Mouse (Mus musculus) adrenal gland, adult 2 months (tissue): ENCODE results near the gene Sftpd. TPM values are rescaled to one million over a fixed set of nuclear protein-coding genes. Genes with fewer than 3 reads are reported as not detected.

Experiments
- DNase-seq: peaks from one replicate; pipeline ENCODE4 v3.0.0; 2021
- long read RNA-seq: library from polyadenylated mRNA; stranded (forward); transcript quantifications from one replicate; pipeline ENCODE4 v2.0.0, GENCODE M21; 2021
- polyA plus RNA-seq: library from polyadenylated mRNA; depleted of rRNA; stranded (reverse); fragments of >200 nt; gene quantifications from 2 replicates; pipeline ENCODE4 v1.2.3, GENCODE M21; 2012; rRNA removed
- total RNA-seq, 2 experiments: library from RNA; stranded (reverse); gene quantifications; 2 replicates each; pipeline ENCODE4 v1.2.3; 2021

Sftpd gene
- total RNA-seq = not detected
- polyA plus RNA-seq = not detected in 2 replicates
- long read RNA-seq = 0 reads

DNA sequence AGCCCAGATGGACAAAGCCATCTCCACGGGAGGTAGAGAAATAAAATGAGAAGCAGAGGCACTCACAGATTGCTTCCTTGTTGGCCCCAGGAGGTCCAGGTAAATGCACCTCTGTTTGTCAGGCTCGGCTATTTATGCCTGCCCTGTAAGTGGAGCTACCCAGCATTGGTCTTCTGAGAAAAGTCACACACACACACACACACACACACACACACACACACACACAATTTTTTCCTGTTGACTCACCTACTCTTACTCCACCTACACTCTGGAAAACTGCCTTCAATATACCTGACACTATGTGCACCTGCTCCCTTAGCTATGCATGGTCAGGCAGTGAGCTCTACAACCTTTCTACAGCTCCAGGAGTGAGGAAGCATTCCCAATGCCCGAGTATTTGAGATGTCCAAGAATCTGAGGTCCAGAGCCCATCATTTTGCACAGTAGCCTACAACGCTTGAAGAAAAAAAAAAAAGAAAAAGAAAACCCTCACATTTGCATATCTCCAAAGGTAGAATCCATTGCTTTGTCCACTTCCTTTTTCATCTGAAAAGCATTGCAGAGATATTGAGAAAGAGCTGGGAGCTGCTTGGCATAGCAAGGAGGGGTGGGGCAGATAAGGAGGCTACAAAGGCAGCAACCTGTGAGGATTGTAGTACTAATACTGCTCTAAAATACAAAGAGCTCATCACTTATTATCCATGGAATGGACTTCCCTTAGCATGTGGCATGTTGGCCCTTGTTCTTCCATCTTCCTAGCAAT is at the start of gene Sftpd:
Gene Sftpd, minus strand, starts transcription at position 91 of the 763 bp plus-strand sequence.
- no peak for DNase-seq

DNA sequence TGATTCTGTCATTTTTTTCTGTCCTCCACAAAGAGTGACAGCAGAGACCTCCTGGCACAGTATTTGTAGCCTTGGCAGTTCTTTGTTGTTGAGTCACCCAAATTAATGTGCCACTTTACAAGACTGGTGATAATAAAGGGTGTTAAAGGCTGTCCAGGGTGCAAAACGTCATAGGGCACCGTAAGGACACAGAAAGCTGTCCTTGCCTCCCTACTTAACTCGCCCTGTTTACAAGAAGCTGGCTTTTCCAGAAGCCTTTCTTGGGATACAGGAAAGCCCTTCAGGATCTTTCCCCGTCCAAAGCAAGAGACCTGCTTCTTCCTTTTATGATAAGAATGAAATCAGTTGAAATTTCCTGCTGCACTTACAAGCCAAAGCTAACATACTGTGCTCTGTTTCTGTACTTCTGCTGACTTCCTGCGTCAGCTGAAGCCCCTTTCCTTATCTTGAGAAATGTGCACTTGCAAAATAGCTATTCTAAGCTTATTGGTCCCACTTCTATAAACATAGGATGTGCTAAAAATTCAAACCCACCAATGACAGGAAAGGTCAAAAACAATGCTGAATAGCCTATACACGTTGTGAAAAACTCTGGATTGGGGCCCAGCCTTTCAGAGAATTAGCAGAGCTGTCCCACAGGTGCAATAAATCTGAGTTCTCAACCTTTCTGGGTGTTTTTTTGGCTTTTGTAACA is 13.2 kb upstream of the Sftpd start:
- peak; percentile 3 for DNase-seq

DNA sequence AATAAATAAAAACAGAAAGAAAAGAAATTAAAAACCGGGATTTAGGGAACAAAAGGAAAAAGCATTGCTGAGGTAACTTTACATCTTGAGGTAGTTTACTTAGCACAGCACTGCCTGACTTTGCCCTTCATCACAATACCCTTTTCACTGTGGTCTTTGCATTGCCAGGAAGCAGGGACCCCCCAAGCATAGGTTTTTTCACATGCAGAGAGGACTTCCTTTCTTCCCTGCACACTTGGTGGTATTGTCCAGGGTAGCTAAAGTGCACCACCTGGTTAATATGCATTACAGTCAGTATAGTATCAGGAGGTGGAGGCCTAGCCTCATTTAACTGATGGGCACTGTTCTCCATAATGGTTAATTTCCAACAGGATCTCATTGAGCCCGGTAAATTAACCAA is 4.5 kb upstream of the Sftpd start:
- no peak for DNase-seq

DNA sequence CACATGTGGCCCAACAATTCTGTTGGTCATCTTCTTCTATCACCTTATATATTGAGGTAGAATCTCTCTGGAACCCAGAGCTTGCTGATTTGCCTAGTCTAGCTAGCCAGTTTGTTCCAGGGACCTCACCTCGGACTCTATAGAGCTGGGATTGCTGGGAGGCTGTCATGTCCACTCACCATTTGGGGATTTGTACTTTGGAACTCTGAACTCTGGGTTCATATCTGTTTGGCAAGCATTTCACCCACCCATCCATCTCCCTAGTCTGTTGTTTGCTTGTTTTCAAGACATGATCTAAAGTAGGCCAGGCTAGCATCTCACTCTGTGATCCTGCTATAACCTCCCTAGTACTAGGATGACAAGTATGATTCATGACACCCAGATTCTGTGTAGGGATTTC is 10.1 kb downstream of the Sftpd start:
- no peak for DNase-seq

DNA sequence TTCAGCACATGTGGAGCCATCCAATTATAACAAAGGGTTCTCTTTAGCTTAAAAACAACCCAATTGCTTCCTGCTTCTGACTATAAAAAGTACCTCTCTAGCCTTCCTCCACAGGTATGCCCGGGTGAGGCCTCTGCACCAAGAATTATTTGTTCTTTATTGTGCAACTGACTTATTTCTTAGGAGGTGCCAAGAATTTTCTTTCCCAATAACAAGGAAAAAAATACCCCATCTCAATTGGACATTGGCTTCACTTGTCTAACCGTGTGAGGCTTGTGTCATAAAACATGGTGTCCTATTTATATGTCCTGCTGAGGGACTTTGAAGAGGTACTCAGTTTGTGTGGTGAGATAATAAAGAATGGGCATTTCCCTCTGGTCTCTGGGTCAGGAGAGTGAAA is 14.4 kb downstream of the Sftpd start:
- no peak for DNase-seq

DNA sequence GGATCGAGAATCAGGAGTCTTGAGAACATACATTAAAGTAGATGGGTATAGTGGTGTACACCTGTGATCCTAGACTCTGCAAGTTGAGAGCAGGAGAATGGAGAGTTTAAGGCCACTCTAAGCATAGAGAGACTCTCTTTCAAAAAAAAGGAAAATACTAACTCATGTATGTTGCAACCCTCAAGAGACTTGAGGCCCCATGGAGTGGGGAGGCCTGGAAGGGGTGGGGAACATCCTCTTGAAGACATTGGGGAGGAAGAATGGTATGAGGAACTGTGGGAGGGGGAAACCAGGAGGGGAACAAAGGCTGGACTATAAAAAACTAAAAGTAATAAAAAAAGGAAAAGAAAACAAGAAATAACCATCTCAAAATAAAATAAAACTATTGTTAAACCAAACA is 16.4 kb downstream of the Sftpd start:
- no peak for DNase-seq

DNA sequence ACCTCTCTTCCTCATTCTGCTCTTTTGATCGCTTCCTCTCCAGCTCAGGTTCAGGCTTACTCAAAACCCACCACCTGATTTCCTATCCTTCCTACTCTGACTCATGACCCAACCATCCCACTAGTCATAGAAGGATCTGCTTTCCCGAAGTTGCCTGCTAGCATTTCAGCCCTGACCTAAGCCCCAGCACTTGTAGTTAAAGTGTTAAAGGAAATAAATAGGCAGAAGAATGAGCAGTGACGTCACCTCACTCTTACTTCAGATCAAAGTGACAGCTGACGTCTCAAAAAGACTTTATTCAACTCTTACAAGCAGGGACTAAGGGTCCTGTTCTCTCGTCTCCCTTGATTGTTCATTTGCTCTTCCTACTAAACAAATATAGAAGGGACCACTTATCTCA is 17.7 kb downstream of the Sftpd start:
- DNase-seq = no peak

DNA sequence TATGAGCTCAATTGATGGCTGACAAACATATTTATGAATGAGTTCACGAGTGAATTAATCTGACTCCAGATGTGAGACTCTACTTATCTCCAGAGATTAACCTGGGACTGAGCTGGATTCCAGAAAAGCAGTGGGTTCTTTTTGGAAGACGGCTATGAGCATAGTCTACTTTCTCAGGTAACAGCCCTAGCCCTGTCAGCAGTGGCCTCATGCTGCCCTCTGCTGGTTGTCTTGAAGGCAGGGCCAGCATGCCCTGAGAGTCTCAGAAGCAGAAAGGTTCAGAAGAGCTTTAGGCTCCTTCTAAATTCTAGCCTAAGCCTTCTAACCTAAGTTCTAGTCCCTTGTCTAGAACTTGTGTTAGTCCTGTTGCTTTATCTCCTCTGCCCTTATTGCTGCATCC is 22.3 kb downstream of the Sftpd start:
- DNase-seq = peak; percentile 58

DNA sequence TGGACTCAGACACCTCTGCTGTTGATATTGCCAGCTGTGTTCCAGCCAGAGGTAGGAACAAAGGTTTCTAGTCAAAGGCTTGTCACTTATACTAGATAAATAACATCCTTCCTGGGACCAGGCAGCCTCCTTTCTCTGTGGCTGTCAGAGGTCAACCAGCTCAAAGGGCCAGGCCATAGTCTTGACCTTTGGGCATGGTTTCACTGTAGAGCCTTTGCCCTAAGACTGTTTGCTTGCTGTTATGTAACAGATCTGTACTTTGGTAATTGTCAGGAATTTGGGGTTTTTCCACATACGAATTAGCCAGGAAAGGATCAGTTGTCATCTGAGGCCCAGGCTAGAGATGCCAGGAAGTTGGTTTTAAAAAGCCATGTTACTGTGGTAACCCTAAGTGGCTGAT is 24.2 kb downstream of the Sftpd start:
- DNase-seq = peak; percentile 20

DNA sequence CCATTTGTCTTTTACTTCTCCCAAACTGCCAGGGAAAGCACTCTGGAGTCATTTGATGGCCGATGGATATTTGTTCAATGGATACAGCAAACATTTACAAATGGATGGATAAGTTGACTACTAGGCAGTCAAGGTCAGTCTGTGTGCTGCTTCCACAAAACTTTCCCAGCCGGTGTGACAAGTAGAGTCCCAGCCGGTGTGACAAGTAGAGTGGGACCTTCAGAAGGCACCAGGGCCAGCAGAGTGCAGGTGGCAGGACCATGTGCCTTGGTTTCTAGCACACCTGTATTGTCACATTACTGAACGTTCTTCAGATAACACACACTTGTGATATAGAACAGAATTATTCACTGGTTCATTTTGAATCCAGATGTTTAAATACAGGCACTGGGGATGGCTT is 24.9 kb downstream of the Sftpd start:
- no peak for DNase-seq

DNA sequence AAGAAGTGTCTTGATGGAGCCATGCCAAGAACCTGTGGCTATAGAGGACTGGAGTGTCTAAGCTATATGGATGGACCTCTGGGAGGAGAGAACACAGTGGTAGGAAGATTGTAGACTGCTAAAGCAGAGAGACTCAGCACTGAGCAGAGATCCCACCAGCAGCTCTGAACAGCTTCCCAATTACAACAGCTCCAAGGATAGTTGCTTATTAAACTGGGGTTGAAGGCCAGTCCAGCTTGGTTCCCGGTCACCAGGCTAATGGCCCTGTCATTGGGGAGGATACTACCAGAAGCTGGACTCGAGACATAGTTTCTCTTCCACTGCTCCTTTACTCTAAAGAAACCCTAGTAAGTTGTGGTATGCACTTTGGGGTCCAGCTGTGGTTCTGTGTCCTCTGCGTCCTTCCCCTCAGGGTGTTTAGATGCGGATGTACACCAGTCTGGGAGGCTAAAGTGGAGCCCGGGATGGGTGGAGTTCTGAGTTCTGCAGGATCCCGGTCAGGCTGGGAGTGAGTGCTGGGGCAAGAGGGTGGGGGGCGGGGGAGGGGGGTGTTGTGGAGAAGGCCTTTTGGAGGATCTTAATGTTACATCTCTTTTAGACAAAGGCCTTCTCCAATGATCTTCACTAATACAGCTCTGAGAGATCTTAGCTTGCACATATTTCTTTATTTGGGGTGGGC is 33.6 kb downstream of the Sftpd start, which contains the start of gene Mbl1:
Gene Mbl1, plus strand, starts transcription at position 239 of the 679 bp plus-strand sequence.
- no peak for DNase-seq

DNA sequence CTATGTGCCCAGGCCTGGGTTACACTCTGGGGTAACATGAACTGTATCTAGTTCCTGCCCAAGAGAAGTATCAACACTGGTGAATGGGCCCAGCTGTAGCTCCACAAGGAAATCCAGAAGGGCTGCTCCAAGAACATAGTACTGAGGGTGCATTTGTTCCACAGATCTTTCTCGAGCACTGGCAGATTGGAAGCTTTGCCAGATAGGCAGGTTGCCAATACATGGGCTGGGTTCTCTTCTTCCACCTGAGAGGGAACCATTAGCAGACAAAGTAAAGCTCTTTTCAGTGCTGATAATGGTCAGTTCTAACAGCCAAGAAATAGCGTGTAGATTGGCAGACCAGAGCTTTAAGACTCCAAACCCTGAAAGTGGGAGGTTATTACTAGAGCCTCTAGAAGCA is 37.6 kb downstream of the Sftpd start:
- DNase-seq = no peak

DNA sequence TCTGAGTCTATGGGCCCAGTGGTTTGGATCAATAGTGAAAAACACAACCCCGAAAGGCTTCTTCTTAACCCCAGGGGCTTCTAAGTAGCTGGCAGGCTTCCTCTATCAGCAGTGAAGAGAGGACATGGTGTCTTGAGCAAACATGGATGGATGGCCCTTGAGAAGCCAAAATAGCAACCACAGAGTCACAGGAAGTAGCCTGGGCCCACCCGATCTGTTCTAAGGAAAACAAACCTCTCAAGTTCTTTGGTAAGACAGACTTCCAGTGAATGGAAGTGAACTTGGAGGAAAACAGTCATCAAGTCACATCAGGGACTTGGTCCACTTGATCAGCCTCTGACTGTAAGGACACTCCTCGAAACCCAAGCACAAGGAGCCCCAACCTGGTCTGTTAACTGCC is 38.0 kb downstream of the Sftpd start:
- no peak for DNase-seq

DNA sequence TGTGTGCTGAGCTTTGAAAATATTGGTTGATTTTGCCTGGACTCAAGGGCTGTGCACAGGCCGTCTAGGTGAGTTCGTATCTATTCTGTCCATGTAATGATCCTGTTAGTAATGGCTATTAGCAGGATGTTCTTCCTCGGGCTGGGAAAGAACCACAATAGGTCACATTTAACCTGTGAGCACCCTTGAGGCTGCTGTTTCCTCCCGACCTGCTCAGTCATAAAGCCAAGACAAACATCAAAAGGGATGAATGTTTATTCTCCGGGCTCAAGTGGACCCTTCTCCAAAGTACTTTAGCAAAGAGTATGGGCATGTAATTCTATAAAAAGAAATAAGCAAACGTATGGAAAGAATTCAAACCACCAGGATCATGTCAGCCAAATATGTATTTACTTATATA is 38.9 kb downstream of the Sftpd start:
- DNase-seq = no peak

DNA sequence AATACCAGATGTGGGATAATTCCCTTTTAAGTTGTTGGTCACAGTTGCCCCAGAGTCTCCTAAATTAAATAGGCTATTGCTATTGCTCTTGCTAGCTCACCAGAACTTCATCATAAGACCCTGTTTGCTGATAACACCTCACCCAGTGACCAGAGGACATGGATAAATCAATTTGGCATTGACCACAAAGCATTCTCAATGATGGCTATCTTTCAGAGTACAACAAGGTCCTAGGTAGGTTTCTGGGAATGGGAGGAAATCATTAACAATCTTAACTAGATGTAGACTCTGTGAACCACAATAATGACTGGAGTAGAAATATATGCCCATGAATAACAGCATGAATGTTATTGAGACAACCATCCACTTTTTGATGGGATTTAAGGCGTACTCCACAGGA is 44.3 kb downstream of the Sftpd start:
- no peak for DNase-seq

DNA sequence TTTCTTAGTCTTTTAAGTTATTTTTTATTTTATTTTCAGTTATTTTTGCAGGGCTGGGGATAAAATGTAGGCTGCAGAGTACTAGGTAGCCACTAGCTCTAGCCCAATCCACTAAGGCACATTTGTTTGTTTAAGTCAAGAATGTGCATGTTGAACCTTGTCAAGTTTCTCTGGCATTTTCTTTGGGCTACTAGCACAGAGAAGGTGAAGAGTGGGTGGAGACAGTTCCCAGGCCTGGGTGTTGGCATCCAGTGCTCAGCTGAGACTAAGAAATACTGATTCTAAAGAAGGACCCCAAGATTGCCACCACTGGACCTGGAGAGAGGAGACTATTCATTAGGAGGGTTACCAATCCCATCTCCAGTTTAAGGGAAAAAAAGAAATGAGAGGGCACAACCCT is 47.9 kb downstream of the Sftpd start:
- DNase-seq = no peak

DNA sequence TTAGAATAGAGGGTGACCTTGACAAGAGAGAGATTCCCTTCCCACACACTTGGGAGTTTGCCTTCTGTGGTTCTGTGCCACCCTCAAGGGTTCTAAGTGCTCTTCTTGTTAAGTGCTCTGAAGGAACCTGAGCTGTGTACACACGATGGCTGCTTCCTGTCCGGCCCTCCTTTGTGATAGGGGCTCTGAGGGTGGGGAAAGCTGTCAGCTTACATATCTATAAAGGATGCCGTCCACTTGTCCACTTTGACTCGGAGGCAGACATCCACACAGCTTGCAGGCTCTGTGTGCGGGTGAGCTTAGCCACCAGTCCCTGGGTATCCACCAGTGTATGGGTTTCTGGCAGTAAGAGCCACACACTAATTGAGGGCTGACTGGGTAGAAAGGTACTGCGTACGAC is 53.4 kb downstream of the Sftpd start, which contains the start of gene Sftpa1:
Gene Sftpa1, plus strand, starts transcription at position 243 of the 400 bp plus-strand sequence.
- DNase-seq = no peak

DNA sequence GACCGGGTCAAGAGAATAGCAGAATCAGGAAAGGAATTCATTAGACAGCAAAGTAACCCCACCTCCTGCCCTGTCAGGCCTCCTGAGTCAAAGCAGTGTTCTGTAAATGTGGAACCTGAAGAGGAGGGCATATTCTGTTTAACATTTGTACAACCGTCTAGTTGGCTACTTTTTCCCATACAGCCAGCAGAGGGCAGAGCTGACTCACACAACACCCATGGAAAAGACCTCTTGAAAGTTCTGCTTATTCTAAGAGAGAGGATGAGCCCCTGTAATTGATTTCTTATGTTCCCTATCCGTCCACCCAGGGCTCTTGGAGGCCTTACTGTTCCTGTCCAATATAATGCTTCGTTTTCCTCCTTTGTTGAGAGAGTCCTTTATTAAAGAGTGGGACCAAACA is 57.0 kb downstream of the Sftpd start:
- DNase-seq = peak; percentile 11

DNA sequence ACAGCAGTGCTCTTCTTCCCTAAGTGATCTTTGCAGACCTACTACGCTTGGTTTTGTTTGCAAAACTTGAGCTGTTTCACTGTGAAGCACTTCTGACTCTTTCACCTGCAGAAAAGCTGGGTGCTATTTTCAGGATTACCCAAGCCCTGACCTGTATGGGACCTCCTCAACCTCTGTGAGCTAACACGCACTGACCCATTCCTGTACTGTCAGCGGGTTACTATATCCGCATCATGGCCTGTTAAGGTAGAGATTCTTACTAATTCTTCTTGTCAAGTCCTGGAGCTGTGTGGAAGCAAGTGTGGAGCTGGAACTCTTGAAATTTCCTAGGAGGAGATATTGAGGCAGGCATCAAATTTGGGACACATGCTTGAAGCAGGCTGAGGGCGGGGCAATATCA is 60.3 kb downstream of the Sftpd start:
- DNase-seq = no peak
